Mouse (Mus musculus): ENCODE data around the gene 4930563M21Rik. TPM values are rescaled to one million over a fixed set of nuclear protein-coding genes. Genes with fewer than 3 reads are reported as not detected.

The 4930563M21Rik gene
- total RNA-seq, 1 experiment from 2014 or later: not detected

Other genes with a start within 250 kb of the 4930563M21Rik start
- 41.0 and 45.9 TPM in 2 replicates for gene Scaper, start 72.4 kb downstream of the 4930563M21Rik start, total RNA-seq (2017)
- 24.9 and 27.7 TPM in 2 replicates for gene Rcn2, start 31.3 kb upstream of the 4930563M21Rik start, total RNA-seq (2017)
- gene Pstpip1, start 79.4 kb upstream of the 4930563M21Rik start, total RNA-seq (2017): 369 and 376 TPM in 2 replicates
- gene Tspan3, start 154.9 kb upstream of the 4930563M21Rik start, total RNA-seq (2017): 6.3 and 6.9 TPM in 2 replicates

Measured in neutrophil, adult 5-6 weeks (primary cell).